Mouse (Mus musculus): ENCODE measurements around the gene Igf2r. TPM values are rescaled to one million over a fixed set of nuclear protein-coding genes. Genes with fewer than 3 reads are reported as not detected.
A peak's percentile ranks its signal among the peaks of the same experiment; 100 is the strongest.

Igf2r gene
- polyA plus RNA-seq, 1 experiment from 2014 or later: 70.4 TPM

DNA sequence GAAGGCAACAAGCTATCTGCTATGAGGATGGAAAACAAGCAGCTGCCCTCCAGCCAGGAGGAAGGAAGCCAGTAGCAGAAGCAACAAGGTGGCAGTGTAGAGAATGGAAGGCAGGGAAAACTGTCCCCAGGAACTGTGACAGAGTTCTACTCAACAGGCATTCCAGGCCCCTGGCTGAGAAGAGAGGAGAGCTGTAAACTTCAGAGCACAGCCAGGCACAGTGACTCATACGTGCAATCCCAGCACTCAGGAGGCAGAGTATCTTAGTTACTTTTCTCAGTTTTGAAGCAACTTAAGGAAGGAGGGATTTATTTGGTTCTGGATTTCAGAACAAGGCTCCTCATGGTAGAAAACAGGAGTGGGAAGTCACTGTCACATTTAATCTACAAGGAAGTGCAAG lies 31.5 kb downstream of the Igf2r start:
- ChIA-PET POLR2A (interaction anchor here (1.2 kb wide), 1 partner anchor 21 kb away, joined by 3 read pairs; no protein-coding TSS in a partner anchor), CTCF (interaction anchor here (1.0 to 1.5 kb wide), 3 partner anchors 9 to 20 kb away, joined by 4 to 5 read pairs (median 5); no protein-coding TSS in a partner anchor)
- in situ Hi-C loops (cut with MboI; ENCODE audit: low pct_unique_long_range_greater_than_20kb): no loop called here
- TF ChIP-seq CTCF (IDR thresholded peaks at IDR 0.05): no peak
- DNase-seq (ENCODE audit: low read depth, low spot score): no peak
- H3K27me3 ChIP-seq: no peaks in the 10 kb centered on the region
- ATAC-seq: peak; percentile 89

DNA sequence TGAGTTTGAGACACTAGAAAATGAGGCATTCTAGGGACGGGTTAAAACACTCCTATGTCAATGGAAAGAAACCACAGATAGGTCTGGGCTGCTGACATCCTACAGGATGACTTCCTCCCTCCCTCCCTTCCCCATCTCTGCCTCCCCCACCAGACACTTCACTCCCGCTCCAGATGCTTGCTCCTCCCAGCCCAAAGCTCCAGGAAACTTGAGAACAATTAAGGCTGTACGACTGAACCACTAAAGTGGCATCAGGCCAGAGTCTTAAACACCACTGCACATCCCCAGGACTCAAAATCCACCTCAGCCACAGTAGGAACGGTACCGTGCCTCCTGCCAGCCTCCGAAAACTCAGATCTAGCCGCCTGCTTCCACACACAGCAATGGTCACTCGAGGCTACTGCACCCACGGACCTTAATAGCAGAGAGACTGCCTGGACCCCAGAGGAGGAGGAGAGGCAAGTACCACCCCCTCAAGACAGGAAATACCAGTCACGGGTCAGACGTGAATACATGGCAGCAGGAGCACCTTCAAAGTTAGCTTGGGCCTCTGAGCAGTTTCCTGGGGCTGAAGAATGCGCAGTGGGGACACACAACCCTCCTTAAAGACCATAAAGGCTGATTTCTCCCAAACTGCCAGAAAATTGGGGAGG lies 35.1 kb downstream of the Igf2r start:
- CTCF ChIA-PET: no interaction called here

DNA sequence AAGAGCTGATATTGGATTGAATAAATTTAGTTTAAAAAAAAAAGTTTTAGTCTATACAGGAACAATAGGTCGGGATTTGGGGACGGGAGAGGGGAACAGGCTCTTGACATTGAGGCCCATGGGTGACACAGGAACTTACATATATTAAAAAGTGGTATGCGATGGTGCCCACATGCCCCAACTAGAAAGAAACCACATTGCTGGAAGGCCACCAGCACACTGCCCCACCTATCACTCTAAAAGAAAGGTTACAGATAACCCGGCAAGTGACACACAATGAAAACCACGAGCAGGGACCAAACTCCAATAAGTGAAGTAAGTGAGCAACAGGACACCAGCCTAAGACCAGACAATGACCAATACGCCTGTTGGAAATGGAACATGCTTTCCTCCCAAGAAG lies 36.3 kb downstream of the Igf2r start:
- POLR2A ChIA-PET: no interaction called here
- DNase-seq (ENCODE audit: low read depth, low spot score) (no peak), ATAC-seq (no peak)
- no peaks in the 10 kb centered on the region for H3K27me3 ChIP-seq
- no peak for TF ChIP-seq CTCF (IDR thresholded peaks at IDR 0.05)
- in situ Hi-C loops (cut with MboI; ENCODE audit: low pct_unique_long_range_greater_than_20kb): no loop called here
- CTCF ChIA-PET: no interaction called here

More for the DNA sequence above, 35.1 kb downstream of the Igf2r start:
- POLR2A ChIA-PET: no interaction called here
- ATAC-seq (no peak), DNase-seq (ENCODE audit: low read depth, low spot score) (no peak)
- no peak for TF ChIP-seq CTCF (IDR thresholded peaks at IDR 0.05)
- no peaks in the 10 kb centered on the region for H3K27me3 ChIP-seq
- in situ Hi-C loops (cut with MboI; ENCODE audit: low pct_unique_long_range_greater_than_20kb): no loop called here

DNA sequence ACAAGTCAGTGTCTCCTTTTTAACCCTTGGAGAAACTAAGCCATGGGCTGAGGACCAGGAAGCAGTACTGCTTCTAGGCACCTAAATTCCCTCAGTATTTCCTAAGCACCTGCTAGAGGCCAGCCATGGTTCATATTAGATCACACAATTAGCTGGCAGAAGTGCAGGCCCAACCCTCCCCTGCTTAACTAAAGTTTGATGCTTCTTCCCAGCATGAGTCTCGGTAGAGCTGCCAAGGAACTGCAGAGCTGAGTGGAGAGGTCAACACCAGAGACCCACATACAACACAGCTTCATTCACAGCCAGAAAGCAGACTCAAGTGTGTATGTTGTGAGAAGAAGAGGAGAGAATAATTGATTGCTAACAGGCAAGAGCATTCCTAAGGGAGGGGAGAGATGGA lies 40.9 kb downstream of the Igf2r start:
- DNase-seq (ENCODE audit: low read depth, low spot score): no peak
- CTCF ChIA-PET: interaction anchor here (0.9 to 1.9 kb wide), 3 partner anchors 9 to 46 kb away, joined by 3 to 5 read pairs (median 3); no protein-coding TSS in a partner anchor
- ATAC-seq: no peak
- H3K27me3 ChIP-seq: no peaks in the 10 kb centered on the region
- POLR2A ChIA-PET: no interaction called here
- TF ChIP-seq CTCF (IDR thresholded peaks at IDR 0.05): no peak
- in situ Hi-C loops (cut with MboI; ENCODE audit: low pct_unique_long_range_greater_than_20kb): no loop called here

DNA sequence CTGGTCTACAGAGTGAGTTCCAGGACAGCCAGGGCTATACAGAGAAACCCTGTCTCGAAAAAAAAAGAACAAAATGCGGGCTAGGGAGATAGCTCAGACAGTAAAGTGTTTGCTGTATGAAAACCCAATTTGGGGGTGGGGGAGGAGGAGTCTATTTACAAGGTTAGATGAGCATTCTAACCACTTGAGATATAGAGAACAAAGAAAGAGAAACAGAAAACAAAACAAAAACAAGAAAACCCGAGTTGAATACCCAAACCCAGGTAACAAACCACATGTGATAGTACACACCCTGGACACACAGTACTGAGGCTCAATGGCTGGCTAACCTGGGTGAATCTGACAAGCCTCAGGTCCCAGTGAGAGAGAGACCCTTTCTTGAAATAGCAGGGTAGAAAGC lies 41.7 kb downstream of the Igf2r start:
- ATAC-seq (no peak), DNase-seq (ENCODE audit: low read depth, low spot score) (no peak)
- CTCF ChIA-PET: no interaction called here
- in situ Hi-C loops (cut with MboI; ENCODE audit: low pct_unique_long_range_greater_than_20kb): no loop called here
- no peaks in the 10 kb centered on the region for H3K27me3 ChIP-seq
- POLR2A ChIA-PET: no interaction called here
- TF ChIP-seq CTCF (IDR thresholded peaks at IDR 0.05): no peak

DNA sequence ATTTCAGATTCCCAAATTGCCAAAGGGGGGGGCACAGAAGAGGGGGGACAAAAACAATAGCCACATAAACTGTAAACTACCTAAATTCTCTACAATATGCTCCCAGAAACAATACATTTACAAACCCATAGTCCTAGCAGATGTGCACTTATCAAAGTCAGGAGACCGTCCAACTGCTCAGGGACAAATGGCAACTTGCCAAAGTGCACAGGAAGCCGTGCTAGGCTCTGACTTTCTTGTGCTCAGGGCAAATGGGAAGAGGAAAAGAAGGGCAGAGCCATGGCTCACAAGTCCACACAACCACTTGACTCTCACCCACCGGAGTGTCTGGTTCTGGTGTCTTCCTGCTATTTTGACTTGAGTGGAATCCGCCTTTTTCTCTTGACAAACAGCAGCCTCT lies 43.6 kb downstream of the Igf2r start:
- ATAC-seq: no peak
- in situ Hi-C loops (cut with MboI; ENCODE audit: low pct_unique_long_range_greater_than_20kb): no loop called here
- ChIA-PET CTCF (no interaction called here), POLR2A (no interaction called here)
- H3K27me3 ChIP-seq: no peaks in the 10 kb centered on the region
- no peak for DNase-seq (ENCODE audit: low read depth, low spot score)
- no peak for TF ChIP-seq CTCF (IDR thresholded peaks at IDR 0.05)

DNA sequence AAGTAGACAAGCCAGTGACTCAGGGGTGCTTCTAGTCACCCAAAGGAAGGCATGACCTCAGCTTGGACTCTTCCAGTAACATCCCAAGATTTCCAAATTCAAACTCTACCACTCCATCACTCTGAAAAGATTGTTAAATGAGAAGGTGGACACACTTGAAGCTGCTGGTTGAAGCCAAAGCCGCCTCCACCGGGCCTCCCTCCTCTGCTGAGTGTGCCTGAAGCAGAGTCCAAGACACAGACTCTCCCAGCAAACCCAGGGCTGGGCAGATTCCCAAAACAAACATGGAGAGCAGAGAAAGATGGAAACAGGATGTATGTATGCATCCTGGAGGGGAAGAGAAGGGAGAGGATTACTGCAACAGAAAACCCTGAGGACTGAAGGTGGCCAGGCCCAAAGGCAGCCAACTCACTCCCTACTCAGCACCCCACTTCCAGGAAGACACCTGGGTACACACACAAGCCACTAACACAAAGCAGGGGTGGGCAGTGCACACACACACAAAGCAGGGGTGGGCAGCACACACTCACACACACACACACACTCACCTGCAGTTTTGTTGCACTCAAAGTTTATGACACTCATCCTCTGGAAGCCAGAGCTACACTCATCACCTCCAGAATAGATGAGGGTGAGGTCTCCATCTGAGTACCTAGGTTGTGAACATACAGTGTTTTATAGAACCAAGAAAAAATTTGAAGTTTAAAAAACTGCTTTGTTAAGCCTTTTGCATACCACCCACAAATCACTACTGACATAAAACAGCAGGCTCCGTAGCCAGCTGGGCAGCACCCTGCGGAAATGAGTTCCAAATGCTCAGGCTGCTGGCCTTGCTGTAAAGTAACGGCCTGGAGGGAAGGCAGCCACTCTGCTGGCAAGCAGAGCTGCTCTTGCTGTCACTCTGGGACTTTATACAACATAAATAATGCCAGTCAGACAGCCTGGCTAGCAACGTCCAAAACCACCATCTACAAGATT lies 44.4 kb downstream of the Igf2r start:
- ChIA-PET CTCF (interaction anchor here (0.8 to 1.2 kb wide), 2 partner anchors 13 to 55 kb away, joined by 4 read pairs; no protein-coding TSS in a partner anchor), POLR2A (interaction anchor here (0.8 to 1.0 kb wide), 2 partner anchors 10 to 42 kb away, joined by 3 read pairs; no protein-coding TSS in a partner anchor)
- in situ Hi-C loops (cut with MboI; ENCODE audit: low pct_unique_long_range_greater_than_20kb): no loop called here
- H3K27me3 ChIP-seq: no peaks in the 10 kb centered on the region
- DNase-seq (ENCODE audit: low read depth, low spot score): no peak
- no peak for TF ChIP-seq CTCF (IDR thresholded peaks at IDR 0.05)
- ATAC-seq: no peak

DNA sequence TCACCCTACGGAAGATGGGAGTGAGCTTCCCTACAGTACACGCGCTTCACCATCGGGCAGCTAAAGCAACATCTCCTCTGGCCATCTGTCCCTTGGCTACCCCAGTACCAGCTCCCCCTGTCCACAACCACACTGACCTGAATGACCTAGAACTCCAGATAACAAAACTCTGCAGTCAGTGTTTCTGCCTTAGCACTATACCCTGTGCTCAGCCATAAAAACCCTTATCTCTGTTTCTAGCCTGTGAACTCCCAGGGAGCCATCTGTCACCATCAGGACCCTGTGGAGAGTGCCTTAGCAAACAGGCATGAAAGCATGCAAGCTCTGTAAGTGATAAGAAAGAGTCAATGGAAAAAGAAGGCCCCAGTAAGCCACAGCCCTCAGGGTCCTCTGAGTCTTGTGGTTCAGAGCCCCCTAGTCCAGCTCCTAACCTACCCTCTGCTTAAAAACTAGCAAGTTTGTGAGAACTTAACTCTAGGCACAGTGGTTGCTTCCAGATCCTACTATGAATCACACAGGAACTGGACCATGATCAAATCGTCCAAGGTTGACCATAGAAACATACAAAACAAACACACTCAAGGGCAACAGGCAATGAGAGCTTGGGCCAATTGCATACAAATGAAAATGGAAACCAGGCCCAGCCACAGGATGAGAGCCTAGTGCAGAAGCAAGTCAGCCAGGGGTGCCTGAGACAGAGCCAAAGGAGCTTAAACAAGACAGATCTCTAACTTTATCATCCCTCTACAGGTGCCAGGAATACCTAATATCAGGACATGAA lies 45.3 kb downstream of the Igf2r start:
- H3K27me3 ChIP-seq: no peaks in the 10 kb centered on the region
- DNase-seq (ENCODE audit: low read depth, low spot score) (peak; percentile 59), ATAC-seq (peak; percentile 92)
- POLR2A ChIA-PET: interaction anchor here (0.8 kb wide), 1 partner anchor 9 kb away, joined by 3 read pairs; no protein-coding TSS in a partner anchor
- in situ Hi-C loops (cut with MboI; ENCODE audit: low pct_unique_long_range_greater_than_20kb): no loop called here
- TF ChIP-seq CTCF (IDR thresholded peaks at IDR 0.05): no peak
- CTCF ChIA-PET: interaction anchor here (0.8 to 1.2 kb wide), 2 partner anchors 14 to 55 kb away, joined by 4 read pairs; no protein-coding TSS in a partner anchor

DNA sequence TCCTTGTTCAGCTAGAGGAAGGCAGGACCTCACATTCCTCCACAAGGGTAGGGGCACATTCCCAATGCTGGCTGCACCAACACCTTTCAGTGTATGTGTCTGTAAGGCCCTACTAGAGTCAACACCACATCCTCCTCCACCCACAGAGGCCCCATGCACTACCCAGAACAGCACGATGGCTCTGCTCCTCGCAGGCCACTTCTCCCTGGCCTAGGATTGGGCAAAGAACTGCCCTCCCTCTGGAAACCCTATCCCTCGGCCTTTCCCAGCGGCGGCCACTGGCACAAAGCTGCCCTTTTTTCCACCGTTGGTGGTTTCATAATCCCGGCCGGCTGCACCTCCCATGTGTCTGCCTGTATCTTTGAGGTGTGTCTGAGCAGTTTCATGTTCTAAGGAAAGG lies 46.8 kb downstream of the Igf2r start:
- ChIA-PET CTCF (no interaction called here), POLR2A (no interaction called here)
- in situ Hi-C loops (cut with MboI; ENCODE audit: low pct_unique_long_range_greater_than_20kb): no loop called here
- no peaks in the 10 kb centered on the region for H3K27me3 ChIP-seq
- no peak for ATAC-seq
- TF ChIP-seq CTCF (IDR thresholded peaks at IDR 0.05): no peak
- no peak for DNase-seq (ENCODE audit: low read depth, low spot score)

Data from Patski (cell line).